Mouse (Mus musculus) limb, embryonic 10.5 days (tissue): Measurements from ENCODE around the gene Pcna. TPM values are rescaled to one million over a fixed set of nuclear protein-coding genes. Genes with fewer than 3 reads are reported as not detected.

Source experiments
- DNase-seq: peaks from one replicate; pipeline ENCODE4 v3.0.0-alpha.2; 2017; ENCODE audit warnings: low spot score
- H3K27ac ChIP-seq: fragments of 300-500 bp; sonication (generic); 2 replicates; pipeline ENCODE4 v1.5.1; 2016; ENCODE audit warnings: mild to moderate bottlenecking
- H3K27me3 ChIP-seq: fragments of 300-500 bp; sonication (generic); 2 replicates; pipeline ENCODE4 v1.6.1; 2016; ENCODE audit warnings: low read depth, mild to moderate bottlenecking; ENCODE audit not compliant: poor library complexity, severe bottlenecking
- H3K36me3 ChIP-seq: fragments of 300-500 bp; sonication (generic); 2 replicates; pipeline ENCODE4 v1.6.1; 2016; ENCODE audit warnings: mild to moderate bottlenecking, moderate library complexity
- H3K4me1 ChIP-seq: fragments of 300-500 bp; sonication (generic); 2 replicates; pipeline ENCODE4 v1.6.1; 2016
- H3K4me3 ChIP-seq: fragments of 300-500 bp; sonication (generic); 2 replicates; pipeline ENCODE4 v1.5.1; 2016; ENCODE audit warnings: mild to moderate bottlenecking, moderate library complexity
- H3K9me3 ChIP-seq: fragments of 300-500 bp; sonication (generic); replicated peaks from 2 replicates; pipeline ENCODE4 v1.6.1; 2016; ENCODE audit warnings: mild to moderate bottlenecking
- WGBS: fragments of 180-500 bp; shearing (Covaris S2); methylation state at CpG from one replicate; pipeline ENCODE4 v1.1.7; 2016; 5-methylcytosine and 5-hydroxymethylcytosine counted together
- polyA plus RNA-seq: library from polyadenylated mRNA; unstranded; fragments of >200 nt; fragmentation: Nextera tagmentation; extraction: Ambion mirVana; gene quantifications from 2 replicates; pipeline ENCODE4 v1.2.1, GENCODE M21; 2016

Pcna gene
- polyA plus RNA-seq, 1 experiment from 2014 or later: 401 TPM

GRCm38 (mm10) chr2:132269217-132269616 lies 16.1 kb upstream of the Pcna start:
- Histone ChIP-seq H3K4me1 (peaks cover 15% of the 10 kb centered on the region), H3K27me3 (no peaks in the 10 kb centered on the region), H3K4me3 (no peak overlapping the region), H3K36me3 (no peaks in the 10 kb centered on the region), H3K27ac (no peak overlapping the region), H3K9me3 (no peaks in the 10 kb centered on the region)
- WGBS: 92% methylated on average over 3 of the region's 3 CpGs
- DNase-seq: no peak

DNA sequence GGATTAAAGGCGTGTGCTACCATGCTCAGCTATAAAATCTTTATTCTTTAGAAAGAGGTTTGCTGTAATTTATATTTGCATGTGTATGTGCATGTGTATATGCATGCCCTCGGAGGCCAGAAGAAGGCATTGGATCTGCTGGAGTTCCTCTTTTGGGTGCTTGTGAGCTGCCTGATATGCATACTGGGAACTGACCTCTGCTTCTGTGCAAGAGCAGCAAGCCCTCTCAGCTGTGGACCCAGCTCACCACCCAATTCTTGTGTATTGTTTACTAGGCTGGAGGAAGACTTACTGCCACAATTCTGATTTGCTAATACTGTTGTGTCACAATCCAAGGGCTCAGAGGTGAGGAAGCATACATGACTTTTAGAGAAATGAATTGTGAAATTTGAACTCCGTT lies 13.0 kb upstream of the Pcna start:
- Histone ChIP-seq H3K9me3 (no peaks in the 10 kb centered on the region), H3K27ac (no peak overlapping the region), H3K27me3 (no peaks in the 10 kb centered on the region), H3K4me1 (peaks cover 24% of the 10 kb centered on the region), H3K36me3 (no peaks in the 10 kb centered on the region), H3K4me3 (no peak overlapping the region)
- WGBS: over 99% methylated on average over 3 of the region's 3 CpGs
- DNase-seq: no peak

GRCm38 (mm10) chr2:132265196-132265595 lies 12.1 kb upstream of the Pcna start:
- H3K27me3 ChIP-seq: no peaks in the 10 kb centered on the region
- no peak overlapping the region for H3K4me3 ChIP-seq
- no peaks in the 10 kb centered on the region for H3K9me3 ChIP-seq
- 90% methylated on average over 9 of the region's 9 CpGs for WGBS
- no peak for DNase-seq
- no peaks in the 10 kb centered on the region for H3K36me3 ChIP-seq
- no peak overlapping the region for H3K27ac ChIP-seq
- H3K4me1 ChIP-seq: peaks cover 24% of the 10 kb centered on the region

DNA sequence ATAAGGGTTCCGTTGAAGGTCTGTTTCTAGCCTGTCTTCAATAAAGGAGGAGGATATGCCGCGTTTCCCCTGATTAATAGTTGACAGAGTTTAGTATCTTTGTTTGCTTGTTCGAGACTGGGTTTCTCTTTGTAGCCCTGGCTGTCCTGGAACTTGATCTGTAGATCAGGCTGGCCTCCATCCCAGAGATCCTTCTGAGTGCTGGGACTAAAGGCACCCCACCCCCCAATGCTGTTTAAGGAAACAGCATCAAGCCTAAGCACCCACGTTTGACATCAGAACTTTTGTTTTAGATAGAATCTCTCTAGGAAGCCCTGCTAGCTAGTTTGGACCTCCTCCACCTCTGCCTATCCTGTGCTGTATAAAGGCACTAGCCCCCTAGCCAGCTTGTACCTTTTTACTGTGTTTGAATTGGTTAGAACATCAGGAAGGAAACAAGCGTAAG lies 11.2 kb upstream of the Pcna start:
- H3K4me3 ChIP-seq: peak overlapping the region; percentile 94
- peaks cover 24% of the 10 kb centered on the region for H3K4me1 ChIP-seq
- H3K27me3 ChIP-seq: no peaks in the 10 kb centered on the region
- no peaks in the 10 kb centered on the region for H3K9me3 ChIP-seq
- peak overlapping the region; percentile 94 for H3K27ac ChIP-seq
- WGBS: 20% methylated on average over 6 of the region's 6 CpGs
- DNase-seq: no peak
- no peaks in the 10 kb centered on the region for H3K36me3 ChIP-seq

DNA sequence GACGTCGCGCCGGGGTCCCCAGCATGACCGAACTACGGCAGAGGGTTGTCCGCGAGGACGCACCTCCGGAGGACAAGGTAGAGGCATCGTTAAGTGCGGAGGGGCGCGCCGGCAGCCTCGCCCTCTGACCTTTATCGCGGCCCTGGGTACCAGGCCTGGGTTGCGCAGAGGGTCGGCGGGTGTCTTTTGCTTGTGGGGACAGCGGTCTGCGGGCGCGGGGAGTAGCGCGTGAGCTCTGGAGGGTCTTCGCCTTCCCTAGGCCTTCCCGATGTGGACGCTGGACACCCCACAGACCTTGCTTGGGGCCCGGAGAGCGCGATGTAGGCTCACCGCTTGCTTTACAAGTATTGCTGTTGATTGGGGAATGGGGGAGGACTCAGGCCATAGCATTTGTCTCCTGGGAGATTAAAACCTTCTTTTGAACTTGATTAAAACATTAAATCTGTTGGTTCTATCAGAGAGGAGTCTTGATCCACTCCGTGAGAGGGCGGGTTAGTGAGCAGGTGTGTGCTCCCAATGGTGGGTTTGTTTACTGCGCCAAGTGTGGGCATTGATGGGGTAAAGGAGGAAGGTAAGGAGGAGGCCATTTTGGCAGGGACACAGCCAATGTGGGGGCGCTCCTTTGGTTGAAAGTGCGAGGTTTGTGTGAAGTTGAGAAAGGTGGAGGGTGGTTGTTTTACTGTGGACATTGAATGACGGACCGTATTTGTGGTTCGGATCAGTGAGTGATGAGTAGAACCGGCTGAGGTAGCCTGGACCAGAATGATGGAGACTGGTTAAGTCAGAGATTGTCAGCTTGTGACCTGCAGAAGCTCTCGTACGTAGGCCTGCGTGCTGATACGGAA lies 10.5 kb upstream of the Pcna start:
- WGBS: 1% methylated on average over 47 of the region's 47 CpGs
- peaks cover 24% of the 10 kb centered on the region for H3K4me1 ChIP-seq
- H3K4me3 ChIP-seq: peak overlapping the region; percentile 94
- no peaks in the 10 kb centered on the region for H3K9me3 ChIP-seq
- H3K36me3 ChIP-seq: no peaks in the 10 kb centered on the region
- DNase-seq: peak; percentile 61
- no peaks in the 10 kb centered on the region for H3K27me3 ChIP-seq
- peak overlapping the region; percentile 94 for H3K27ac ChIP-seq

GRCm38 (mm10) chr2:132262879-132263398 lies 9.8 kb upstream of the Pcna start, which contains the start of gene Cds2:
TSS of gene Cds2 (plus strand) at chr2:132263148.
- DNase-seq: peak; percentile 99
- peak within 1 kb of the TSS; percentile 94 for H3K27ac ChIP-seq
- no peaks in the 10 kb centered on the region for H3K9me3 ChIP-seq
- WGBS: under 1% methylated on average over 49 of the region's 49 CpGs
- H3K4me3 ChIP-seq: peak within 1 kb of the TSS; percentile 94
- H3K4me1 ChIP-seq: peaks cover 24% of the 10 kb centered on the region
- H3K36me3 ChIP-seq: no peaks in the 10 kb centered on the region
- H3K27me3 ChIP-seq: no peaks in the 10 kb centered on the region

DNA sequence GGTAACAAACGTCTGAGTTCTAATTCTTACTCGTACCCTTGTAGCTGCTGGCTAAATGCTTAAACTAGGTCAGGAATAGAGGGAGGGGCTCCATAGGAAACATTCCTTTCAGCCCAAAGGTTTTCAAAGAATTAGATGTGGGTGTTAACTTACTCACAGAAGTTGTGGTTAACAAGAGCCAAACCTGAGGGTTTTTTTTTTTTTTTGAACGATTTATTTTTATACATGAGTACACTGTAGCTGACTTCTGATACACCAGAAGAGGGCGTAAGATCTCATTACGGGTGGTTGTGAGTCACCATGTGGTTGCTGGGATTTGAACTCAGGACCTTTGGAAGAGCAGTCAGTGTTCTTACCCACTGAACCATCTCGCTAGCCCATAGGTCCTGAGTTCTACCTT lies 9.1 kb upstream of the Pcna start:
- H3K9me3 ChIP-seq: no peaks in the 10 kb centered on the region
- peaks cover 24% of the 10 kb centered on the region for H3K4me1 ChIP-seq
- peak overlapping the region; percentile 94; the same call in 1 of the 2 replicates for H3K4me3 ChIP-seq
- H3K27ac ChIP-seq: no peak overlapping the region
- no peak for DNase-seq
- H3K36me3 ChIP-seq: no peaks in the 10 kb centered on the region
- 74% methylated on average over 6 of the region's 6 CpGs for WGBS
- no peaks in the 10 kb centered on the region for H3K27me3 ChIP-seq

DNA sequence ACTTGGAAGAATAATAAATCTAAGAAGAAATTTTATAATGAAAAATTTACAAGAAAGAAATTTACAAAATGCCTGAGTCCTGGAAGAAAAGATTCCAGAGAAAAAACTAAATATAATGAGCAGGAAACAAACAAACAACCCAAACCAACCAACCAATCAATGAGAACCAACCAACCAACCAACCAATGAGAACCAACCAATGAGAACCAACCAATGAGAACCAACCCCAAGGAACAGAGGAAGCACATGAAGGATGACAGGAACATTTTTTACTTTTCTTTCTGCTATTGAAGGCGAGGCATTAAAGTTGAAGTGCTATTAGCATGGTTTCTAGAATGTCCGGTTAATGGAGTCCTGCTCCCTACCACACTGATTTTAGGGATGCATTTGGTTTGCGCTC lies 7.5 kb upstream of the Pcna start:
- Histone ChIP-seq H3K9me3 (no peaks in the 10 kb centered on the region), H3K27ac (no peak overlapping the region), H3K36me3 (no peaks in the 10 kb centered on the region), H3K4me1 (peaks cover 24% of the 10 kb centered on the region), H3K27me3 (no peaks in the 10 kb centered on the region), H3K4me3 (no peak overlapping the region)
- DNase-seq: no peak
- 94% methylated on average over 3 of the region's 3 CpGs for WGBS

- H3K27me3 ChIP-seq: no peaks in the 10 kb centered on the region
- H3K9me3 ChIP-seq: no peaks in the 10 kb centered on the region
- no peak overlapping the region for H3K27ac ChIP-seq
- 94% methylated on average over 6 of the region's 6 CpGs for WGBS
- no peak for DNase-seq
- H3K4me3 ChIP-seq: no peak overlapping the region
- peaks cover under 1% of the 10 kb centered on the region; the same call in 1 of the 2 replicates for H3K4me1 ChIP-seq
- H3K36me3 ChIP-seq: no peaks in the 10 kb centered on the region
Measured at GRCm38 (mm10) chr2:132257350-132258068, 4.4 kb upstream of the Pcna start.

- WGBS: 3% methylated on average over 7 of the region's 7 CpGs
- H3K27me3 ChIP-seq: no peaks in the 10 kb centered on the region
- H3K36me3 ChIP-seq: peaks cover 28% of the 10 kb centered on the region
- H3K9me3 ChIP-seq: no peaks in the 10 kb centered on the region
- peak overlapping the region; percentile 65 for H3K4me3 ChIP-seq
- H3K4me1 ChIP-seq: peaks cover 24% of the 10 kb centered on the region
- peak overlapping the region; percentile 91 for H3K27ac ChIP-seq
- no peak for DNase-seq
Measured at GRCm38 (mm10) chr2:132253603-132254002, 489 bp upstream of the Pcna start.

- 10% methylated on average over 8 of the region's 8 CpGs for WGBS
- H3K27ac ChIP-seq: peak overlapping the region; percentile 91
- peaks cover 38% of the 10 kb centered on the region for H3K36me3 ChIP-seq
- H3K4me3 ChIP-seq: peak overlapping the region; percentile 65
- H3K9me3 ChIP-seq: no peaks in the 10 kb centered on the region
- no peaks in the 10 kb centered on the region for H3K27me3 ChIP-seq
- no peak for DNase-seq
- H3K4me1 ChIP-seq: peaks cover 33% of the 10 kb centered on the region
Measured at GRCm38 (mm10) chr2:132251911-132252310, 1.2 kb downstream of the Pcna start.

- peaks cover 67% of the 10 kb centered on the region for H3K36me3 ChIP-seq
- peak within 1 kb of the TSS; percentile 67 for H3K4me3 ChIP-seq
- WGBS: 4% methylated on average over 50 of the region's 50 CpGs
- H3K4me1 ChIP-seq: peaks cover 33% of the 10 kb centered on the region
- H3K27me3 ChIP-seq: no peaks in the 10 kb centered on the region
- H3K9me3 ChIP-seq: no peaks in the 10 kb centered on the region
- peak; percentile 97 for DNase-seq
- H3K27ac ChIP-seq: peak within 1 kb of the TSS; percentile 87
Measured at GRCm38 (mm10) chr2:132247539-132248313, 5.4 kb downstream of the Pcna start, which contains the start of gene Tmem230. TSS of gene Tmem230 (minus strand) at chr2:132247807.
